Mouse (Mus musculus): Measurements from ENCODE around the gene Slc25a44. TPM values are rescaled to one million over a fixed set of nuclear protein-coding genes. Genes with fewer than 3 reads are reported as not detected.
A peak's percentile ranks its signal among the peaks of the same experiment; 100 is the strongest.
"Not testable (repeated sequence)": the region's sequence is repeated elsewhere in the genome, so short reads cannot be mapped to it uniquely, and the experiment has no call there.

Gene Slc25a44
- total and polyA plus RNA-seq, 3 experiments: 11.9 to 19.1 (median 14.6) TPM

DNA sequence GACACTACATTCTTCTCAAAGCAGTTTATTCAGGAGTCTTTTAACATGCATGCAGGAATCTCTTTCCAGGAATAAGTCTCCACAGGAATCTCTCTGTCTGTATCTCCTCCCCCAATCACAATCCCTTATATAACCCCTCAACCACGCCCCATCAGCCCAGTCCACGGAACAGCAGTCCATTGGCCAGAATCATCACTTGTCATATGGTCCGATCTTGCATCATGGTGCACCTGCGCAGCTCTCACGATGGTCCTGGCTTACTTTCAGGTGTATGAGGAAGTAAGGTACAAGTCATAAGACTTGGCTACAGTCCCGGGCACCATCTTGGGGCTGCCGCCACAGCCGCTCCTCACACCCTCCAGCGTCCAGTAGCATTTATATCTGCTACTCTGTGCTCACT lies 52.3 kb downstream of the Slc25a44 start, which contains the start of gene Bglap3:
Bglap3 (minus strand) TSS at position 101 of the 400 bp plus-strand sequence.
- DNase-seq; H3K4me3 ChIP-seq; H3K4me1 ChIP-seq (ENCODE audit: control insufficient read depth, insufficient read depth, low read length); H3K27ac ChIP-seq; H3K79me2 ChIP-seq (replicated peaks; ENCODE audit: control insufficient read depth, insufficient read depth, low read length); H3K27me3 ChIP-seq (ENCODE audit: control insufficient read depth, insufficient read depth, low read length); H3K36me3 ChIP-seq (ENCODE audit: control insufficient read depth, insufficient read depth, low read length); intact Hi-C loops (cut with DNase I); H3K9ac ChIP-seq (ENCODE audit: low read depth, low read length): not testable (repeated sequence)
- WGBS: 88% methylated on average over 9 of the region's 9 CpGs

DNA sequence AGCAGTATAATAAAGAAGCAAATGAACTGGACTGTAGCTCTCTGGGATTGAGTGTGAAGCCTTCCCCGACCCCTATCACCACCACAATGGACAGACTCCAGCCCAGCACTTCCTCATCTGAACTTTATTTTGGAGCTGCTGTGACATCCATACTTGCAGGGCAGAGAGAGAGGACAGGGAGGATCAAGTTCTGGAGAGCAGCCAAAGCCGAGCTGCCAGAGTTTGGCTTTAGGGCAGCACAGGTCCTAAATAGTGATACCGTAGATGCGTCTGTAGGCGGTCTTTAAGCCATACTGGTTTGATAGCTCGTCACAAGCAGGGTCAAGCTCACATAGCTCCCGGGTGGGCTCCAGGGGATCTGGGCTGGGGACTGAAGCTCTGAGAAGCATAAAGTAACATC lies 56.4 kb downstream of the Slc25a44 start:
- H3K4me3 ChIP-seq; DNase-seq; H3K27ac ChIP-seq; H3K36me3 ChIP-seq (ENCODE audit: control insufficient read depth, insufficient read depth, low read length); H3K4me1 ChIP-seq (ENCODE audit: control insufficient read depth, insufficient read depth, low read length); intact Hi-C loops (cut with DNase I); H3K79me2 ChIP-seq (replicated peaks; ENCODE audit: control insufficient read depth, insufficient read depth, low read length); H3K9ac ChIP-seq (ENCODE audit: low read depth, low read length); H3K27me3 ChIP-seq (ENCODE audit: control insufficient read depth, insufficient read depth, low read length): not testable (repeated sequence)
- 44% methylated on average over 7 of the region's 7 CpGs for WGBS

GRCm38 (mm10) chr3:88367517-88367916 lies 57.4 kb downstream of the Slc25a44 start:
- H3K4me1 ChIP-seq (ENCODE audit: control insufficient read depth, insufficient read depth, low read length); H3K79me2 ChIP-seq (replicated peaks; ENCODE audit: control insufficient read depth, insufficient read depth, low read length); intact Hi-C loops (cut with DNase I); H3K9ac ChIP-seq (ENCODE audit: low read depth, low read length); DNase-seq; H3K27me3 ChIP-seq (ENCODE audit: control insufficient read depth, insufficient read depth, low read length); H3K4me3 ChIP-seq; H3K27ac ChIP-seq; H3K36me3 ChIP-seq (ENCODE audit: control insufficient read depth, insufficient read depth, low read length): not testable (repeated sequence)
- WGBS: 55% methylated on average over 3 of the region's 7 CpGs

DNA sequence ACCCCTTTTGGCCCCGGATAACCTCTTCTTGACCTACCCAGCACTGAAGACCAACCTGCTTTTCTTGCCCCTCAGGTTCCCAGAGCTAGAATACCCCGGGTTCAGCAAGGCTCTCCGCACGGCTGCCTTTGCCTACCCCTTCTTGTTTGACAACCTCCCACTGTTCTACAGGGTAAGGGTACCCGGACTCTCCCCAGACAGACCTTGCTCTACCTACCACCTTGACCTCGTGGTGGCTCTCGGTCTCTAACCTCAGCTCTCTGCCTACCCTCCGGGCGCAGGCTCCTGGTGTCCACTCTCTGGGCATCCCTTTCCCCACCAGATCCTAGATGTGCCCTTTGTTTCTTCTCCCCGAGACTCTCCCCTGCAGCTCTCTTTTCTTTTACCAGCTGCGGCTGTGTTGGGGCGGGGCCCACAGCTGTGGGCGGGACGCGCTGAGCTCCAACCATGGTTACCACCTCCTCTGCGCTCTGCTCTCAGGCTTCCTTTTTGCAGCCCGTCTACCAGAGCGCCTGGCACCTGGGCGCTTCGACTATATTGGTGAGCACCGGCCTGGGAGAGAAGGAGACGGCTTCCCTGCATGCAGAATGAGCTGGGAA lies 58.0 kb downstream of the Slc25a44 start:
- intact Hi-C loops (cut with DNase I); H3K27me3 ChIP-seq (ENCODE audit: control insufficient read depth, insufficient read depth, low read length); H3K79me2 ChIP-seq (replicated peaks; ENCODE audit: control insufficient read depth, insufficient read depth, low read length); H3K9ac ChIP-seq (ENCODE audit: low read depth, low read length); H3K36me3 ChIP-seq (ENCODE audit: control insufficient read depth, insufficient read depth, low read length); H3K27ac ChIP-seq; H3K4me3 ChIP-seq; H3K4me1 ChIP-seq (ENCODE audit: control insufficient read depth, insufficient read depth, low read length): not testable (repeated sequence)
- 10% methylated on average over 21 of the region's 22 CpGs for WGBS
- peak in 1 of 2 experiments; percentile 32 for DNase-seq

GRCm38 (mm10) chr3:88365705-88366361 lies 59.1 kb downstream of the Slc25a44 start:
- no peak for TF ChIP-seq EP300 (IDR thresholded peaks at IDR 0.05; ENCODE audit: insufficient read depth, low read depth, low read length)
- Histone ChIP-seq H3K9ac (ENCODE audit: low read depth, low read length) (no peak overlapping the region), H3K79me2 (replicated peaks; ENCODE audit: control insufficient read depth, insufficient read depth, low read length) (no peaks in the 10 kb centered on the region), H3K27me3 (ENCODE audit: control insufficient read depth, insufficient read depth, low read length) (no peaks in the 10 kb centered on the region), H3K27ac (no peak overlapping the region), H3K4me3 (no peak overlapping the region), H3K36me3 (ENCODE audit: control insufficient read depth, insufficient read depth, low read length) (no peaks in the 10 kb centered on the region), H3K4me1 (ENCODE audit: control insufficient read depth, insufficient read depth, low read length) (peaks cover 2% of the 10 kb centered on the region; the same call in 1 of the 2 replicates)
- 46% methylated on average over 34 of the region's 34 CpGs for WGBS
- DNase-seq: no peak
- intact Hi-C loops (cut with DNase I): no loop called here

GRCm38 (mm10) chr3:88364337-88364736 lies 60.6 kb downstream of the Slc25a44 start, which contains the start of gene Paqr6:
Paqr6 (plus strand) TSS chr3:88364584.
- Histone ChIP-seq H3K27ac (no peak within 1 kb of the TSS), H3K36me3 (ENCODE audit: control insufficient read depth, insufficient read depth, low read length) (no peaks in the 10 kb centered on the region), H3K9ac (ENCODE audit: low read depth, low read length) (no peak within 1 kb of the TSS), H3K4me3 (no peak within 1 kb of the TSS; the same call in 1 of the 2 replicates), H3K27me3 (ENCODE audit: control insufficient read depth, insufficient read depth, low read length) (no peaks in the 10 kb centered on the region), H3K79me2 (replicated peaks; ENCODE audit: control insufficient read depth, insufficient read depth, low read length) (no peaks in the 10 kb centered on the region), H3K4me1 (ENCODE audit: control insufficient read depth, insufficient read depth, low read length) (peaks cover 2% of the 10 kb centered on the region; the same call in 1 of the 2 replicates)
- intact Hi-C loops (cut with DNase I): no loop called here
- DNase-seq: peak; percentile 67 to 75
- no peak for TF ChIP-seq POLR2A (IDR thresholded peaks at IDR 0.05; ENCODE audit: insufficient read depth, low read depth, low read length)
- TF ChIP-seq CTCF (IDR thresholded peaks at IDR 0.05): no peak
- TF ChIP-seq EP300 (IDR thresholded peaks at IDR 0.05; ENCODE audit: insufficient read depth, low read depth, low read length): no peak
- WGBS: 8% methylated on average over 16 of the region's 16 CpGs

Data from heart, adult 2 months (tissue).